Mouse (Mus musculus): ENCODE measurements at regions not wholly inside any gene's neighbourhood (a gene's known extent, or its start where the extent isn't known, plus 50 kb on each side); places are given as distances from the start of the nearest gene placed in this dataset.
"Not testable (repeated sequence)": the region's sequence is repeated elsewhere in the genome, so short reads cannot be mapped to it uniquely, and the experiment has no call there.

GRCm38 (mm10) chr10:20891426-20891825 lies 60.9 kb upstream of the Ahi1 start:
- no peak for DNase-seq

- DNase-seq: no peak
These were observed 68.7 kb upstream of the Ahi1 start for GRCm38 (mm10) chr10:20883618-20884017.

GRCm38 (mm10) chr10:20882599-20882998 lies 69.7 kb upstream of the Ahi1 start:
- DNase-seq: no peak

GRCm38 (mm10) chr10:20880251-20880650 lies 72.1 kb upstream of the Ahi1 start:
- DNase-seq: no peak

GRCm38 (mm10) chr10:20879482-20879881 lies 72.9 kb upstream of the Ahi1 start:
- no peak for DNase-seq

- no peak for DNase-seq
These were observed 85.3 kb upstream of the Ahi1 start for GRCm38 (mm10) chr10:20867076-20867475.

GRCm38 (mm10) chr10:20865031-20865430 lies 87.3 kb upstream of the Ahi1 start:
- no peak for DNase-seq

- DNase-seq: no peak
These were observed 94.9 kb upstream of the Ahi1 start for GRCm38 (mm10) chr10:20857413-20857812.

- peak; percentile 20 for DNase-seq
These were observed 97.6 kb upstream of the Ahi1 start for GRCm38 (mm10) chr10:20854621-20855363.

- DNase-seq: no peak
These were observed 105.1 kb upstream of the Ahi1 start for GRCm38 (mm10) chr10:20847287-20847686.

GRCm38 (mm10) chr10:20843277-20843676 lies 109.1 kb upstream of the Ahi1 start:
- DNase-seq: no peak

GRCm38 (mm10) chr10:20842131-20842530 lies 110.2 kb upstream of the Ahi1 start:
- no peak for DNase-seq

GRCm38 (mm10) chr10:20841430-20842040 lies 110.8 kb upstream of the Ahi1 start:
- no peak for DNase-seq

- DNase-seq: no peak
These were observed 113.5 kb upstream of the Ahi1 start for GRCm38 (mm10) chr10:20838685-20839425.

GRCm38 (mm10) chr10:20836816-20837215 lies 111.9 kb upstream of the Pde7b start:
- not testable (repeated sequence) for DNase-seq

GRCm38 (mm10) chr10:20834806-20835575 lies 110.1 kb upstream of the Pde7b start:
- DNase-seq: no peak

GRCm38 (mm10) chr10:20828304-20828703 lies 103.4 kb upstream of the Pde7b start:
- DNase-seq: no peak

- no peak for DNase-seq
These were observed 102.6 kb upstream of the Pde7b start for GRCm38 (mm10) chr10:20827473-20827872.

GRCm38 (mm10) chr10:20818548-20818947 lies 93.7 kb upstream of the Pde7b start:
- no peak for DNase-seq

GRCm38 (mm10) chr10:20799792-20800191 lies 74.9 kb upstream of the Pde7b start:
- DNase-seq: no peak

- DNase-seq: no peak
These were observed 73.5 kb upstream of the Pde7b start for GRCm38 (mm10) chr10:20798400-20798799.

- no peak for DNase-seq
These were observed 69.1 kb upstream of the Pde7b start for GRCm38 (mm10) chr10:20793956-20794355.

- no peak for DNase-seq
These were observed 56.1 kb upstream of the Pde7b start for GRCm38 (mm10) chr10:20780946-20781345.

Data from heart, postnatal 4 days (tissue).